Mouse (Mus musculus) MEL (cell line): ENCODE data around the gene Lrrc4. TPM values are rescaled to one million over a fixed set of nuclear protein-coding genes. Genes with fewer than 3 reads are reported as not detected.

Experiments
- DNase-seq: peaks from one replicate; pipeline ENCODE4 v3.0.0; 2011; ENCODE audit warnings: low read depth, low spot score
- H3K27ac ChIP-seq: 2 replicates; pipeline ENCODE4 v1.5.1; 2012; ENCODE audit warnings: low read depth, mild to moderate bottlenecking, control low read depth, low read length, moderate library complexity; ENCODE audit not compliant: control insufficient read depth
- H3K27me3 ChIP-seq, 2 experiments: fragments of 150-350 bp in 1 of 2; sonication (generic) in 1 of 2; 2 replicates each; pipeline ENCODE4 v1.6.1; 2012; ENCODE audit warnings: low read length in 2 of 2, mild to moderate bottlenecking in 2 of 2, improper control_type of control experiment in 1 of 2, moderate library complexity in 1 of 2; ENCODE audit not compliant: insufficient read depth in 2 of 2, control insufficient read depth in 1 of 2
- H3K36me3 ChIP-seq, 2 experiments: 2 replicates each; pipeline ENCODE4 v1.6.1; 2012 to 2014; ENCODE audit warnings: low read length in 2 of 2, improper control_type of control experiment in 1 of 2, inconsistent platforms in 1 of 2, mild to moderate bottlenecking in 1 of 2; ENCODE audit not compliant: insufficient read depth in 2 of 2, control insufficient read depth in 1 of 2
- H3K4me1 ChIP-seq, 2 experiments: fragments of 150-350 bp in 1 of 2; sonication (generic) in 1 of 2; 2 replicates each; pipeline ENCODE4 v1.6.1; 2012; ENCODE audit warnings: low read length in 2 of 2, improper control_type of control experiment in 1 of 2, mild to moderate bottlenecking in 1 of 2; ENCODE audit not compliant: insufficient read depth in 2 of 2, control insufficient read depth in 1 of 2
- H3K4me3 ChIP-seq, 2 experiments: fragments of 150-350 bp in 1 of 2; sonication (generic) in 1 of 2; 2 replicates each; pipeline ENCODE4 v1.5.1; 2012; ENCODE audit warnings: low read depth in 2 of 2, low read length in 2 of 2, mild to moderate bottlenecking in 2 of 2, moderate library complexity in 2 of 2, control low read depth in 1 of 2, improper control_type of control experiment in 1 of 2; ENCODE audit not compliant: control insufficient read depth in 1 of 2, insufficient read depth in 1 of 2
- H3K79me2 ChIP-seq: 2 replicates; pipeline ENCODE4 v1.6.1; 2012; ENCODE audit warnings: mild to moderate bottlenecking, low read length, moderate library complexity; ENCODE audit not compliant: control insufficient read depth, poor library complexity, insufficient read depth
- H3K9ac ChIP-seq: 2 replicates; pipeline ENCODE4 v1.6.1; 2012; ENCODE audit warnings: low read depth, mild to moderate bottlenecking, control low read depth, low read length, moderate library complexity; ENCODE audit not compliant: control insufficient read depth, poor library complexity, severe bottlenecking
- H3K9me3 ChIP-seq: fragments of 150-350 bp; sonication (generic); replicated peaks from 2 replicates; pipeline ENCODE4 v1.6.1; 2012; ENCODE audit warnings: mild to moderate bottlenecking, low read length, improper control_type of control experiment, moderate library complexity; ENCODE audit not compliant: insufficient read depth
- BHLHE40 ChIP-seq: IDR thresholded peaks from 2 replicates; pipeline ENCODE4 v1.6.1; 2012; ENCODE audit warnings: low read depth, mild to moderate bottlenecking, inconsistent platforms, low read length, improper control_type of control experiment, borderline replicate concordance
- CHD1 ChIP-seq: IDR thresholded peaks from 2 replicates; pipeline ENCODE4 v1.6.1; 2012; ENCODE audit warnings: low read depth, mild to moderate bottlenecking, inconsistent platforms, low read length, improper control_type of control experiment
- CHD2 ChIP-seq: IDR thresholded peaks from 2 replicates; pipeline ENCODE4 v1.6.1; 2011; ENCODE audit warnings: low read length, improper control_type of control experiment
- CTCF ChIP-seq, 3 experiments: IDR thresholded peaks in 2 of 3; conservative IDR thresholded peaks in 1 of 3; 2 replicates each; pipeline ENCODE4 v1.5.1; 2011 to 2012; ENCODE audit warnings: low read length in 3 of 3, low read depth in 2 of 3, mild to moderate bottlenecking in 2 of 3, improper control_type of control experiment in 1 of 3, inconsistent platforms in 1 of 3, mixed read lengths in 1 of 3, moderate library complexity in 1 of 3; ENCODE audit not compliant: control insufficient read depth in 1 of 3, insufficient read depth in 1 of 3, poor library complexity in 1 of 3, severe bottlenecking in 1 of 3
- E2F4 ChIP-seq: IDR thresholded peaks from 2 replicates; pipeline ENCODE4 v1.6.1; 2011; ENCODE audit warnings: low read depth, low read length, improper control_type of control experiment, borderline replicate concordance
- ELF1 ChIP-seq: IDR thresholded peaks from 2 replicates; pipeline ENCODE4 v1.6.1; 2014; ENCODE audit warnings: low read depth, mild to moderate bottlenecking, inconsistent platforms, low read length, improper control_type of control experiment, moderate library complexity
- EP300 ChIP-seq, 2 experiments: IDR thresholded peaks; 2 replicates each; pipeline ENCODE4 v1.6.1; 2011; ENCODE audit warnings: improper control_type of control experiment in 2 of 2, low read length in 2 of 2, low read depth in 1 of 2, mild to moderate bottlenecking in 1 of 2
- GATA1 ChIP-seq: IDR thresholded peaks from 2 replicates; pipeline ENCODE4 v1.6.1; 2011; ENCODE audit warnings: low read depth, low read length, improper control_type of control experiment
- HCFC1 ChIP-seq: IDR thresholded peaks from 2 replicates; pipeline ENCODE4 v1.6.1; 2012; ENCODE audit warnings: low read depth, mild to moderate bottlenecking, inconsistent platforms, low read length, improper control_type of control experiment, moderate library complexity
- KAT2A ChIP-seq: conservative IDR thresholded peaks from 2 replicates; pipeline ENCODE4 v1.6.1; 2012; ENCODE audit warnings: low read depth, low read length, improper control_type of control experiment, inconsistent platforms
- MAFK ChIP-seq: IDR thresholded peaks from 2 replicates; pipeline ENCODE4 v1.6.1; 2011; ENCODE audit warnings: low read depth, mild to moderate bottlenecking, low read length, improper control_type of control experiment, borderline replicate concordance
- MAX ChIP-seq: IDR thresholded peaks from 2 replicates; pipeline ENCODE4 v1.6.1; 2011; ENCODE audit warnings: low read length, improper control_type of control experiment
- MAZ ChIP-seq: IDR thresholded peaks from 2 replicates; pipeline ENCODE4 v1.6.1; 2012; ENCODE audit warnings: low read depth, mild to moderate bottlenecking, inconsistent platforms, low read length, improper control_type of control experiment
- MXI1 ChIP-seq: IDR thresholded peaks from 2 replicates; pipeline ENCODE4 v1.6.1; 2011; ENCODE audit warnings: mild to moderate bottlenecking, low read depth, low read length, improper control_type of control experiment
- MYB ChIP-seq: IDR thresholded peaks from 2 replicates; pipeline ENCODE4 v1.6.1; 2011; ENCODE audit warnings: mild to moderate bottlenecking, low read depth, low read length, improper control_type of control experiment
- MYC ChIP-seq: IDR thresholded peaks from 2 replicates; pipeline ENCODE4 v1.6.1; 2011; ENCODE audit warnings: low read depth, mild to moderate bottlenecking, low read length, improper control_type of control experiment, moderate library complexity
- NRF1 ChIP-seq: IDR thresholded peaks from 2 replicates; pipeline ENCODE4 v1.6.1; 2014; ENCODE audit warnings: low read depth, mild to moderate bottlenecking, inconsistent platforms, low read length, improper control_type of control experiment, moderate library complexity; ENCODE audit not compliant: poor library complexity, insufficient read depth, severe bottlenecking
- POLR2AphosphoS2 ChIP-seq: IDR thresholded peaks from 2 replicates; pipeline ENCODE4 v1.6.1; 2011; ENCODE audit warnings: low read length, improper control_type of control experiment
- RCOR1 ChIP-seq: IDR thresholded peaks from 2 replicates; pipeline ENCODE4 v1.6.1; 2012; ENCODE audit warnings: low read depth, mild to moderate bottlenecking, inconsistent platforms, low read length, improper control_type of control experiment
- ZC3H11A ChIP-seq: IDR thresholded peaks from 2 replicates; pipeline ENCODE4 v1.6.1; 2012; ENCODE audit warnings: low read depth, mild to moderate bottlenecking, inconsistent platforms, low read length, improper control_type of control experiment
- ZMIZ1 ChIP-seq: IDR thresholded peaks from 2 replicates; pipeline ENCODE4 v1.6.1; 2012; ENCODE audit warnings: low read depth, mild to moderate bottlenecking, inconsistent platforms, low read length, improper control_type of control experiment, moderate library complexity
- ZNF384 ChIP-seq: IDR thresholded peaks from 2 replicates; pipeline ENCODE4 v1.6.1; 2012; ENCODE audit warnings: low read depth, mild to moderate bottlenecking, inconsistent platforms, low read length, improper control_type of control experiment
- polyA plus RNA-seq, 2 experiments: library from polyadenylated mRNA; stranded (reverse) in 1 of 2; unstranded in 1 of 2; fragments of >175 nt in 1 of 2; fragments of >200 nt in 1 of 2; gene quantifications; 2 replicates each; pipeline versions ENCODE4 v1.2.1 to v1.2.4; 2012; ENCODE audit warnings: low replicate concordance in 2 of 2, low read depth in 1 of 2; ENCODE audit not compliant: insufficient read length in 2 of 2, insufficient read depth in 1 of 2, missing spikeins in 1 of 2
- total RNA-seq: library from RNA; depleted of rRNA; stranded (reverse); fragments of 300-350 nt; gene quantifications from 2 replicates; pipeline ENCODE4 v1.2.3, GENCODE M21; 2012

Lrrc4 gene
- total and polyA plus RNA-seq, 3 experiments: 0.07 to 0.12 TPM; not detected in 1

GRCm38 (mm10) chr6:28729236-28729635 is 102.3 kb downstream of the Lrrc4 start:
- no peak for TF ChIP-seq MYB
- no peak for TF ChIP-seq CHD1
- no peak for TF ChIP-seq BHLHE40
- TF ChIP-seq POLR2AphosphoS2: no peak
- TF ChIP-seq MYC: no peak
- no peak for TF ChIP-seq HCFC1
- no peak for TF ChIP-seq MAZ
- TF ChIP-seq MAX: no peak
- no peak for TF ChIP-seq CTCF (IDR thresholded peaks at IDR 0.05 in 2 of 3, conservative IDR thresholded peaks at IDR 0.05 in 1 of 3; ENCODE audit: control insufficient read depth in 1 of 3, insufficient read depth in 1 of 3, low read depth in 2 of 3, low read length in 3 of 3, poor library complexity in 1 of 3, severe bottlenecking in 1 of 3)
- TF ChIP-seq KAT2A: no peak
- no peak for TF ChIP-seq RCOR1
- no peak for TF ChIP-seq ZNF384
- TF ChIP-seq ZMIZ1: no peak
- TF ChIP-seq ELF1: no peak
- no peak for TF ChIP-seq MAFK
- no peak for TF ChIP-seq E2F4
- Histone ChIP-seq H3K9me3 (no peaks in the 10 kb centered on the region), H3K27ac (no peak overlapping the region), H3K4me1 (peaks cover 0 to 4% of the 10 kb centered on the region in 2 experiments; a peak in 2 of 4 replicates), H3K4me3 (no peak overlapping the region), H3K27me3 (no peaks in the 10 kb centered on the region), H3K9ac (no peak overlapping the region), H3K36me3 (peaks cover 13 to 26% of the 10 kb centered on the region in 2 experiments), H3K79me2 (no peaks in the 10 kb centered on the region)
- no peak for DNase-seq

GRCm38 (mm10) chr6:28724776-28725175 is 106.8 kb downstream of the Lrrc4 start:
- no peaks in the 10 kb centered on the region for H3K27me3 ChIP-seq
- peaks cover 27 to 32% of the 10 kb centered on the region in 2 experiments for H3K36me3 ChIP-seq
- H3K27ac ChIP-seq: no peak overlapping the region
- H3K79me2 ChIP-seq: 0 out of 2 replicates have a peak, but pooled peaks cover 2% of the 10 kb centered on the region
- no peak for TF ChIP-seq ZNF384
- no peak for TF ChIP-seq NRF1
- no peak for TF ChIP-seq MXI1
- TF ChIP-seq CHD2: no peak
- TF ChIP-seq CHD1: no peak
- TF ChIP-seq HCFC1: no peak
- TF ChIP-seq MYC: no peak
- no peak for TF ChIP-seq ZC3H11A
- TF ChIP-seq GATA1: no peak
- no peak for TF ChIP-seq MYB
- no peak for TF ChIP-seq EP300 (IDR thresholded peaks at IDR 0.05; ENCODE audit: low read depth in 1 of 2, low read length in 2 of 2)
- H3K9ac ChIP-seq: no peak overlapping the region
- H3K4me3 ChIP-seq: no peak overlapping the region
- no peaks in the 10 kb centered on the region for H3K9me3 ChIP-seq
- H3K4me1 ChIP-seq: peaks cover 11 to 16% of the 10 kb centered on the region in 2 experiments
- DNase-seq: no peak
